Mouse (Mus musculus): ENCODE results near the gene Npr1. TPM values are rescaled to one million over a fixed set of nuclear protein-coding genes. Genes with fewer than 3 reads are reported as not detected.

Gene Npr1
- total RNA-seq, 2 experiments from 2014 or later = 2.5 to 4.2 TPM

DNA sequence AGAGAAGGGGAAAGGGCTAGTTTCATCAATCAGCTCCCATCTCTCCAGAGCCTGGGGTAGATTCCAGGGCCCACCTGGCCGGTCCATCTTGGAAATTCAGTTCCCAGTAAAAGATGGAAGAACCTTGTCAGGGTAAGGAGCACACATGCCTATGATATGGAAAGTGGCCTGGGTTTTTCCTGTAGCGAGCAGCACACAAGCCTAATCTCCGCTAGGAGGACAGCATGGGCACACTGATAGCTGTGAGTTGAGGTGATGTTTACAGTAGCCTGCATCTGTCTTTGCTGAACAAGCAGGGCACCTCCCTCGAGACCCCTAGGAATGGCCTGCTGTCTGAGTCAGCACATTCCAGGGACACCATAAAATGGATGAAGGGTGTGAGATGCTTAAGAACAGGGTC, 61.1 kb downstream of the Npr1 start:
- intact Hi-C loops (cut with DNase I) = no loop called here
- DNase-seq (ENCODE audit: low spot score in 2 of 2) = no peak

DNA sequence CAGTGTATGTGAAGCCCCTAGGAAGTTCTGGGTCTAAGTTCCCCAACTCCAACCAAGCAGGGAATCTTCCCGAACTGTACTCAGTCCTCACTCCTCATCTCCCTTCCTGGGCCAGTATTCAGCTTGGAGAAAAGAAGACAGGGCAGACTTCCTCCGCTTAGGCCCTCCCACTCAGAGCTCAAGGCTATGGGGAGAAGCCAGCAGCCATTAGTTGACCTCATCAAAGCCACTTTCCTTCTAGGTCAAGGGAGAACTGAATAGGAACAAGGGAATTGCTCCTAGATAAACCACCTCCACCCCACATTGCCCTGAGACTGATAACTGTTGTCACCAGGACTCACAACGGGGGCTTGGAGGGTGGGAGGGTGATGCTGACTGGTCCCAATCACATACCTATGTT, 61.5 kb downstream of the Npr1 start:
- intact Hi-C loops (cut with DNase I) = no loop called here
- no peak for DNase-seq (ENCODE audit: low spot score in 2 of 2)

DNA sequence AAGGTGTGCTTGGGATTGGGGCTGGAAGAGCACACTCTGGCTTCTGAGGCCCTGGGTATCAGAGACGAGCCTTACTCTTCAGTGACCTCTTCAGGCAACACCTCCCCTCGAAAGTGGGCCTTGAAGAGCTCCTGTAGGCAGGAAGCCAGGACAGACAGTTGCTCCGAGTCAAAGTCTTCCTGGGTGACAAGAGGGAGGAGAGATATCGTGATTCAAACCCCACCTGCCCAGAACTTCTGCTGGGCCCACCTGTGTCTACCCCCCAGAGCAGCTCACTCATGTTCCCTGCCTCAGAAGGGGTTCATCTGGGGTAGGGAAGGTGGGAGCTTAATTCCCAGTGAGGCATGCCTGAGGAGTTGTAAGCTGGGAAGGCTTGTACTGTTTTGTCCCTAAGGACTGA, 64.7 kb downstream of the Npr1 start:
- intact Hi-C loops (cut with DNase I) = no loop called here

More for the DNA sequence above, 64.7 kb downstream of the Npr1 start:
- DNase-seq (ENCODE audit: low spot score in 2 of 2) = no peak

Other genes starting within 250 kb of the Npr1 start
- gene Jtb, start 234.3 kb downstream of the Npr1 start, total RNA-seq (2021) = 10 to 100 TPM; 45.0 to 45.3 TPM
- gene Creb3l4, start 222.4 kb downstream of the Npr1 start, total RNA-seq (2021) = not detected
- gene Slc39a1, start 217.7 kb downstream of the Npr1 start, total RNA-seq (2021) = 10 to 100 TPM; 45.8 to 51.9 TPM
- 10 to 100 TPM; 34.1 to 38.1 TPM for gene Crtc2, start 211.7 kb downstream of the Npr1 start, total RNA-seq (2021)
- gene Dennd4b, start 200.7 kb downstream of the Npr1 start, total RNA-seq (2021) = 10 to 100 TPM; 34.8 to 39.8 TPM
- 10 to 100 TPM; 85.1 to 97.8 TPM for gene Gatad2b, start 172.7 kb downstream of the Npr1 start, total RNA-seq (2021)
- gene Slc27a3, start 75.9 kb downstream of the Npr1 start, total RNA-seq (2021) = 1 to 10 TPM; 4.8 to 6.2 TPM
- gene Ints3, start 32.2 kb downstream of the Npr1 start, total RNA-seq (2021) = 10 to 100 TPM; 57.6 to 70.1 TPM
- gene Ilf2, start 10.3 kb upstream of the Npr1 start, total RNA-seq (2021) = 10 to 100 TPM; 73.5 to 82.2 TPM
- gene Snapin, start 25.2 kb upstream of the Npr1 start, total RNA-seq (2021) = 10 to 100 TPM; 52.8 to 54.7 TPM
- gene Chtop, start 43.6 kb upstream of the Npr1 start, total RNA-seq (2021) = 100 to 1,000 TPM; 160 to 168 TPM
- gene S100a1, start 48.5 kb upstream of the Npr1 start, total RNA-seq (2021) = 100 to 1,000 TPM; 118 to 137 TPM
- gene S100a13, start 48.6 kb upstream of the Npr1 start, total RNA-seq (2021) = 10 to 100 TPM; 20.9 to 21.8 TPM
- under 1 TPM; 0.34 to 0.44 TPM for gene S100a14, start 61.0 kb upstream of the Npr1 start, total RNA-seq (2021)
- gene S100a16, start 71.4 kb upstream of the Npr1 start, total RNA-seq (2021) = 10 to 100 TPM; 79.4 to 89.8 TPM
- gene S100a3, start 94.7 kb upstream of the Npr1 start, total RNA-seq (2021) = 1 to 10 TPM in 1 of 2 experiments, under 1 TPM in 1; 0.88 to 1.4 TPM
- not detected for gene S100a2, start 124.4 kb upstream of the Npr1 start, total RNA-seq (2021)
- gene Gm42674, start 136.0 kb upstream of the Npr1 start, total RNA-seq (2021) = not detected
- 1 to 10 TPM; 3.7 to 4.0 TPM for gene S100a4, start 137.9 kb upstream of the Npr1 start, total RNA-seq (2021)
- gene S100a5, start 142.7 kb upstream of the Npr1 start, total RNA-seq (2021) = not detected
- 10 to 100 TPM; 28.7 to 30.9 TPM for gene S100a6, start 147.0 kb upstream of the Npr1 start, total RNA-seq (2021)
- under 1 TPM; 0.57 to 0.59 TPM for gene S100a7a, start 188.2 kb upstream of the Npr1 start, total RNA-seq (2021)
- 1 to 10 TPM in 1 of 2 experiments, not detected in 1; 1.5 TPM for gene S100a8, start 203.1 kb upstream of the Npr1 start, total RNA-seq (2021)
- gene S100a9, start 229.9 kb upstream of the Npr1 start, total RNA-seq (2021) = not detected

All from left cerebral cortex, postnatal 36 days (tissue).